Mouse (Mus musculus) kidney, postnatal 36 days (tissue): ENCODE measurements at regions not wholly inside any gene's neighbourhood (a gene's known extent, or its start where the extent isn't known, plus 50 kb on each side); places are given as distances from the start of the nearest gene placed in this dataset.

Experiments
- DNase-seq, 2 experiments: peaks; one replicate each; pipeline ENCODE4 v3.0.0; 2021 to 2022; ENCODE audit warnings: mixed read lengths in 2 of 2

- no peak for DNase-seq
These were observed 1100.8 kb upstream of the Gm7489 start for GRCm38 (mm10) chr15:52783940-52784339.

GRCm38 (mm10) chr15:52785196-52785595 is 1099.5 kb upstream of the Gm7489 start:
- no peak for DNase-seq

GRCm38 (mm10) chr15:52785976-52786375 is 1098.7 kb upstream of the Gm7489 start:
- DNase-seq: no peak

- DNase-seq: no peak
These were observed 1079.1 kb upstream of the Gm7489 start for GRCm38 (mm10) chr15:52805479-52806199.

GRCm38 (mm10) chr15:52808622-52809021 is 1076.1 kb upstream of the Gm7489 start:
- DNase-seq: peak; percentile 4 to 55

GRCm38 (mm10) chr15:52820796-52821195 is 1063.9 kb upstream of the Gm7489 start:
- no peak for DNase-seq

GRCm38 (mm10) chr15:52836896-52837295 is 1047.8 kb upstream of the Gm7489 start:
- no peak for DNase-seq

GRCm38 (mm10) chr15:52848132-52848531 is 1036.6 kb upstream of the Gm7489 start:
- no peak for DNase-seq

- no peak for DNase-seq
These were observed 1026.0 kb upstream of the Gm7489 start for GRCm38 (mm10) chr15:52858682-52859081.

- no peak for DNase-seq
These were observed 1021.2 kb upstream of the Gm7489 start for GRCm38 (mm10) chr15:52863494-52863893.

GRCm38 (mm10) chr15:52892244-52892950 is 992.3 kb upstream of the Gm7489 start:
- no peak for DNase-seq

- DNase-seq: peak in 1 of 2 experiments; percentile 4
These were observed 986.6 kb upstream of the Gm7489 start for GRCm38 (mm10) chr15:52898107-52898506.

- no peak for DNase-seq
These were observed 985.3 kb upstream of the Gm7489 start for GRCm38 (mm10) chr15:52899403-52899802.

- no peak for DNase-seq
These were observed 984.9 kb upstream of the Gm7489 start for GRCm38 (mm10) chr15:52899822-52900221.

- DNase-seq: no peak
These were observed 979.5 kb upstream of the Gm7489 start for GRCm38 (mm10) chr15:52905231-52905630.

- no peak for DNase-seq
These were observed 977.5 kb upstream of the Gm7489 start for GRCm38 (mm10) chr15:52907217-52907616.

- no peak for DNase-seq
These were observed 962.4 kb upstream of the Gm7489 start for GRCm38 (mm10) chr15:52922277-52922676.

- no peak for DNase-seq
These were observed 956.3 kb upstream of the Gm7489 start for GRCm38 (mm10) chr15:52928408-52928807.

- DNase-seq: no peak
These were observed 947.6 kb upstream of the Gm7489 start for GRCm38 (mm10) chr15:52937138-52937537.

GRCm38 (mm10) chr15:52944592-52944991 is 940.1 kb upstream of the Gm7489 start:
- no peak for DNase-seq

GRCm38 (mm10) chr15:52948196-52948595 is 936.5 kb upstream of the Gm7489 start:
- no peak for DNase-seq

GRCm38 (mm10) chr15:52953480-52953879 is 931.2 kb upstream of the Gm7489 start:
- DNase-seq: no peak

- no peak for DNase-seq
These were observed 929.8 kb upstream of the Gm7489 start for GRCm38 (mm10) chr15:52954715-52955593.
